Mouse (Mus musculus) adrenal gland, postnatal 14 days (tissue): ENCODE results near the gene 1700019N19Rik. TPM values are rescaled to one million over a fixed set of nuclear protein-coding genes. Genes with fewer than 3 reads are reported as not detected.

Experiments used
- DNase-seq: peaks from one replicate; pipeline ENCODE4 v3.0.0; 2021; ENCODE audit warnings: mixed read lengths
- total RNA-seq: library from RNA; stranded (reverse); gene quantifications from 2 replicates; pipeline ENCODE4 v1.2.3, GENCODE M21; 2021

Gene 1700019N19Rik
- total RNA-seq, 1 experiment from 2014 or later, result not detected

- DNase-seq, result peak; percentile 83
Observed at GRCm38 (mm10) chr19:58806364-58806763, 12.1 kb upstream of the 1700019N19Rik start.

- no peak for DNase-seq
Observed at GRCm38 (mm10) chr19:58805191-58805779, 11.0 kb upstream of the 1700019N19Rik start.

GRCm38 (mm10) chr19:58795114-58795669, 931 bp upstream of the 1700019N19Rik start:
- no peak for DNase-seq

GRCm38 (mm10) chr19:58789194-58789593, 5.1 kb downstream of the 1700019N19Rik start:
- DNase-seq, result peak; percentile 47

GRCm38 (mm10) chr19:58783938-58784337, 10.3 kb downstream of the 1700019N19Rik start:
- DNase-seq, result peak; percentile 53

GRCm38 (mm10) chr19:58781566-58781965, 12.7 kb downstream of the 1700019N19Rik start:
- no peak for DNase-seq

GRCm38 (mm10) chr19:58776461-58776860, 17.8 kb downstream of the 1700019N19Rik start:
- no peak for DNase-seq

GRCm38 (mm10) chr19:58767329-58767728, 26.9 kb downstream of the 1700019N19Rik start:
- DNase-seq, result no peak

GRCm38 (mm10) chr19:58762848-58763541, 31.3 kb downstream of the 1700019N19Rik start:
- peak; percentile 81 for DNase-seq

- DNase-seq, result no peak
Observed at GRCm38 (mm10) chr19:58762316-58762715, 31.9 kb downstream of the 1700019N19Rik start.

- peak; percentile 43 for DNase-seq
Observed at GRCm38 (mm10) chr19:58759423-58759822, 34.8 kb downstream of the 1700019N19Rik start, which contains the start of gene Pnliprp2. TSS of gene Pnliprp2 (plus strand) at chr19:58759719.

GRCm38 (mm10) chr19:58758871-58759270, 35.4 kb downstream of the 1700019N19Rik start:
- no peak for DNase-seq

- no peak for DNase-seq
Observed at GRCm38 (mm10) chr19:58751504-58751903, 42.8 kb downstream of the 1700019N19Rik start.

- DNase-seq, result no peak
Observed at GRCm38 (mm10) chr19:58750822-58751221, 43.4 kb downstream of the 1700019N19Rik start.

GRCm38 (mm10) chr19:58747498-58748000, 46.7 kb downstream of the 1700019N19Rik start:
- no peak for DNase-seq

GRCm38 (mm10) chr19:58743736-58744135, 50.5 kb downstream of the 1700019N19Rik start:
- no peak for DNase-seq

- no peak for DNase-seq
Observed at GRCm38 (mm10) chr19:58742711-58743110, 51.5 kb downstream of the 1700019N19Rik start.

GRCm38 (mm10) chr19:58741036-58741435, 53.2 kb downstream of the 1700019N19Rik start:
- DNase-seq, result no peak

- DNase-seq, result no peak
Observed at GRCm38 (mm10) chr19:58738111-58738510, 56.1 kb downstream of the 1700019N19Rik start.
